Mouse (Mus musculus) cerebellum, postnatal 14 days (tissue): ENCODE measurements at regions not wholly inside any gene's neighbourhood (a gene's known extent, or its start where the extent isn't known, plus 50 kb on each side); places are given as distances from the start of the nearest gene placed in this dataset.

ENCODE experiments used
- DNase-seq, 2 experiments: peaks; one replicate each; pipeline ENCODE4 v3.0.0; 2021; ENCODE audit warnings: mixed read lengths in 2 of 2

GRCm38 (mm10) chr9:102449366-102449765, 56.2 kb upstream of the Ky start:
- no peak for DNase-seq

GRCm38 (mm10) chr9:102446066-102446465, 59.5 kb upstream of the Ky start:
- peak in 1 of 2 experiments; percentile 29 for DNase-seq

GRCm38 (mm10) chr9:102442198-102442842, 63.2 kb upstream of the Ky start:
- peak; percentile 63 to 70 for DNase-seq

GRCm38 (mm10) chr9:102437641-102438040, 67.9 kb upstream of the Ky start:
- no peak for DNase-seq

- peak; percentile 32 to 70 for DNase-seq
Measured at GRCm38 (mm10) chr9:102436378-102436777, 69.2 kb upstream of the Ky start.

- no peak for DNase-seq
Measured at GRCm38 (mm10) chr9:102428031-102428430, 73.5 kb upstream of the Ephb1 start.

GRCm38 (mm10) chr9:102424672-102425345, 70.3 kb upstream of the Ephb1 start:
- no peak for DNase-seq

- DNase-seq, result peak in 1 of 2 experiments; percentile 23
Measured at GRCm38 (mm10) chr9:102423919-102424671, 69.6 kb upstream of the Ephb1 start.

GRCm38 (mm10) chr9:102423465-102423918, 69.0 kb upstream of the Ephb1 start:
- DNase-seq, result no peak

GRCm38 (mm10) chr9:102421826-102422225, 67.3 kb upstream of the Ephb1 start:
- no peak for DNase-seq

- DNase-seq, result no peak
Measured at GRCm38 (mm10) chr9:102420196-102420595, 65.7 kb upstream of the Ephb1 start.

- DNase-seq, result no peak
Measured at GRCm38 (mm10) chr9:102413631-102414030, 59.1 kb upstream of the Ephb1 start.

GRCm38 (mm10) chr9:102410666-102411065, 56.2 kb upstream of the Ephb1 start:
- peak in 1 of 2 experiments; percentile 22 for DNase-seq

- no peak for DNase-seq
Measured at GRCm38 (mm10) chr9:102406017-102406416, 51.5 kb upstream of the Ephb1 start.
